Mouse (Mus musculus): ENCODE results near the gene Pxt1.

The Pxt1 gene

DNA sequence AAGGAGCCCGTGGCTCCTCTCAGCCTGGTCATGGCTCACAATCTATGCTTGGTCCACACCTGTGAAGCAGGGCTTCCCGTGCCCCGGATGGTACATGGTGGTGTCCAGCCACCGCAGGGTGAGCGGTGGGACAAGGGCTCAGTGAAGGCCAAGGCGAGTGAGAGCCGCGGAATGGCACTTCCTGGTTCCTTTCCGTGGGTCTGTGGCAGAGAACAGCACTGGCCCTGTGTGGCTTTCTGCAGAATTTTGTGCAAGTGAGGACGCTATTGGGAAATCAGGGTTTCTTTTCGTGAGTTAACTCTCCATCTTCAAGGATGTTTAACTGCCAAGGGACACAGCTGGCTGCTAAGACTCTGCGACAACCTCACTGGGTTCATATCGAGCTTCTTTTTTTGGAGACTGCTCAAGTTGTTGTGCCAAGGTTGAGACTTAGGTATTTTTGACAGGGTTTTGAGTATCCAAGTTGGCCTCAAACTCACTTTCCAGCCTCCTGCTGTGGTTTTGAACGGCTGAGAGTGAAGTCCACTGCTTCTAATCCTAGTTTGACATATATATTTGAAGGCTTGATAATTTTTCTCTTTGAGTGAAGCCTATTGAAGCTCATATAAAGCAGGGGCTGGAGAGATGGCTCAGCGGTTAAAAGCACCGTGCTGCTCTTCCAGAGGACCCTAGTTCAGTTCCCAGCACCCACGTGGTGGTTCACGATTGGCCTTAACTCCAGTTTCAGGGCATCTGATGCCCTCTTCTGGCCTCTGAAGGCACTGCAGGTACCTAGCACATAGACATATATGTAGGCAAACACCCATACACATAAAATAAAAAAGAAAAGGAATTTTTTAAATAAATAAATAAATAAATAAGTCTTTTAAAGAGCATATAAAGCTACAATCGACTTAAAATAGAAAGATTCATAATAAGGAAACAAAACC, 3.6 kb upstream of the Pxt1 start:
- DNase-seq (ENCODE audit: low read depth, low spot score), result no peak

DNA sequence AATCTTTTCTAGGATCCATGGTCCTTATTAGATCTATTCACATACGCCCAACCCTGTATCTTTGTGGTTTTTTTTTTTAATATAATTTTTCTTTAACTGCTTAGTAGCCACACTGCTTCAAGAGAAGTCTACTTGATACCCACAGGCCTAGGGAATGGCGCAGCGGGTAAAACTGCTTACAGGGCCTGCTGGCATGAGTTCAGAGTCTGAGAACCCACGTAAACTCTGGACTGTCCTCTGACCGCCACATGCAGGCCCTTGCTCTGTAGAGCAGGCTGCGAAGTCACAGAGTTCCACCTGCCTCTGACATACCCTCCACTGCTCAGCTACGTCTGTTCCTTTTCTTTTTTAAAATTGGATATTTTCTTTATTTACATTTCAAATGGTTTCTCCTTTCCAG, 841 bp upstream of the Pxt1 start:
- no peak for DNase-seq (ENCODE audit: low read depth, low spot score)

DNA sequence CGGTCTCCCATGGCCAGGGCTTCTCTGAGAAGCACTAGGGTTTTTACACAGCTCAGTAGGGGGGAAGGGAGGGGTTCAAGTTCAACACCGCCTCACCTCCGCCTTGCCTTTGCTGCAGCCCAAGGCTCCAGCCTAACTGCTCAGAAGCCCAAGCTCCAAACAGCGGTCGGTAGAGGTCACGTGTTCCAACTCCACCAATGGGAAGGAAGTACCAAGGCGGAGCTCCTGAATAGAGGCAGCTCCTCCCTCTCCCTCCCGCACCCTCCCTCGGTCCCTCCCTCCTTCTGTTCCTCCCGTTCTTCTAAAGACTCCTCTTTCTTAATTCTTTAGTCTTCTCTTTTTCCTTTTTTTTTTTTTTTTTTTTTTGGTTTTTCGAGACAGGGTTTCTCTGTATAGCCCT, 1.5 kb downstream of the Pxt1 start:
- no peak for DNase-seq (ENCODE audit: low read depth, low spot score)

DNA sequence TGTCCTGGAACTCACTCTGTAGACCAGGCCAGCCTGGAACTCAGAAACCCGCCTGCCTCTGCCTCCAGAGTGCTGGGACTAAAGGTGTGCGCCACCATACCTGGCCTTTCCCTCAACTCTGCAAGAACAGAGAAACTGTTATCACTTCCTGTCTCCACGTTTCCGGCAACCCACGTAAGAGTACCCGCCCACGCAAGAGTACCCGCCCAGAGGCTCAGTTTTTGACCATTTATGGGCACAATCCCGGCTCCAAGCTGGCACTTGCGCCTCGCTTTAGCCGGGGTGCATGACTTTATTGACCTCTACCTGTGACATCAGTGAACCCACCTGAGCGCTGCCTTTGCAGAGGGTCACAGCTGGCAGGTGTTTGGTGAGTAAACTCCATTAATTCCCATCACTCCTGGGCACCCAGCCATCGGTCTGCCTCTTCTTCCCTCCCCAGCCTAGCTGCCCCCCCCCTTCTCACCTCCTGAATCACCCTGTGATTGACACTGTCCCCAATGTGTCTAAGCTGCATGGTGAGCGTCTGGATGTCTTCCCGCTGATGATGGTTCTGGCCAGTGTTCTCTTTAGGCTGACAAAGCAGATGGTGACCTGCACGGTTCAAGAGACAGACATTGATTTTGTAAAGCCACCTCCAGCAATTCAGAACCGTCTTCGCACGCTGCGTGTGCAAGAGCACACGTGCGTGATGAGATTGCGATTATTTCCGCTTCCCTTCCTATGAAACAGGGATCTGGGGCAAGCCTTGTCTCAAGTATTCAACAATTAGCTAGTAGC, 2.7 kb downstream of the Pxt1 start:
- DNase-seq (ENCODE audit: low read depth, low spot score), result no peak

DNA sequence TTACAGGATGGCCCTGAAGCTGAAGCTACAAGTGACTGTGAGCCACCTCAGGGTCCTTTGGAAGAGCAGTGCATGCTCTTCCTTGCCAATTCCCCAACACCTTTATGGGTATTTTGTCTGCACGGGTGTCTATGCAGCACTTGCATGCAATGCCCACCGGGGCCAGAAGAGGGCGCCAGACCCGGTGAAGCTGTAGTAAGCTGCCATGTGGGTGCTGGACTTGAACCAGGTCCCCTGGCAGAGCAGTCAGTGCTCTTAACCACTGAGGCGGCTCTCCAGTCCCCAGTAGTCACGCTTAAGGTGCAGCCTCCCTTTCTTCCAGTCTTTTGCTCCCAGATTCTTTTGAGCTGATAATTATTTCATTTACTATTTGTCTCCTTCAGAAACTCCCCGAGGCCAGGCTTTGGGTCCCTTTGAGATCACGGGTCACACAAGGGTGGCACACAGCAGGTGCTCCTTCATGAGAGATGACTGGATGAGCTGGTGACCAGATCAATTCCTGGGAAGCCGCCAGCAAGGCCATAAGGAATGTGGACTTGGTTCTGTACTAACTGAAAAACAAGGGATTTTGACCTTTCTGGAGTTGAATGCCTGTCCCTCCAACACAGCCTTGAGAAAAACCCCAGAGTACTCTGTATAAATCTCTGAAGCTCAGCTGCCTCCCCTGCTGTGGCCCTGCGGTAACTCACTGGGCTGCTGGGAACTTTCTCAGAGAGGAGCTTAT, 6.9 kb downstream of the Pxt1 start:
- DNase-seq (ENCODE audit: low read depth, low spot score), result no peak

DNA sequence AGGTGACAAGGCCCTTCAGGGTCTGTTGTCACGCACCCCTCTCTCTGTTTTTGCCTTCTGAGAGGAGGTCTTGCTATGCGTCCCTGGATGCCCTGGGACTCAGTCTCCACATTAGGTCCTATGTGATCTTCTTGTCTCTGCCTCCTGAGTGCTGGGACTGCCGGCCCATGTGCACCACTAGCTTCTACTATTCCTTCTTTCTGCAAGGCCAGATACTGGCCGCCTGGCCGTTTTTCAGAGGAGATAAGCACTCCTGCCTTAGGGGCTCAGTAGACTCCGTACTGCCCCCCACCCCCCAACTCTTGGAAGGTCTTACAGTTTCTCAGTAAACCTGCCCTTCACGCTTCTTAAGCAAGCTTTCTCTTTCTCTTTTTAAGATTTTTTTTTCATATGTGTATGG, 7.5 kb downstream of the Pxt1 start:
- DNase-seq (ENCODE audit: low read depth, low spot score), result no peak

DNA sequence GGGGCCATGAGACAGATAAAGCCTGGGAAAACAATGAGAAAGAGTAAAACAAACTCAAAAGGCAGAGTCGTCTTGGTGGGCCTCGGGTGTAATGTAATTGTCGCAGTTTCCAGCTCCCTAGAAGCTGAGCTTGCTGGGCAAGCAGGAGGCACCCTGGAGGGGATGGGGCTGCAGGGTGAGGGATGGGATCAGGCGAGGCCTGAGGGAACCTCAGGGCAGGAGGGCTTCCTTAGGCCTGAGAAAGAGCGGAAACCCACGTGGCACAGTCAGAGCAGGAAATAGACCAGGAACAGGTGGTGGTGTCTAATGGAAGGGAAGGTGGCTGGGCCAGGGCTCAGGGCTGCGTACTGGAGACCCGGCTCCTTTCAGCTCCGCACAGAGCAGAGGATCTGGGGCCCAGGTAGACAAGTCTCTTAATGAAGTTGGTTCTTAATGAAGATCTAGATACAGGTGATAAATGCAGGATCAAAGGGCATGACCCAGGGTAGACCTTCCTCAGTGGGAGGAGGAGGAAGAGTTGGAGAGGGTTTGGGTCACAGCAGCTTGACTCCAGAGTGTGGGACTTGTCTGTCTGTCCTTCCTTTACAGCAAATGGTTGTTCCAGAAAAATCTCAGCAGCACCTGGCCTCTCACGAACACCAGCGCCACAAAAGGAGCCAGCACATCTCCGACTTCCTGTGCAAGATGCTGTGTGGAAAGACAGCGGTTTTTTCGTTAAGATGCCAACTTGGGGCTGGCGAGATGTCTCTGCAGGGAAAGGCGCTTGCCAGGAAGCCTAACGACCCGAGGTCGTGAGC, 9.3 kb downstream of the Pxt1 start:
- DNase-seq (ENCODE audit: low read depth, low spot score), result no peak

DNA sequence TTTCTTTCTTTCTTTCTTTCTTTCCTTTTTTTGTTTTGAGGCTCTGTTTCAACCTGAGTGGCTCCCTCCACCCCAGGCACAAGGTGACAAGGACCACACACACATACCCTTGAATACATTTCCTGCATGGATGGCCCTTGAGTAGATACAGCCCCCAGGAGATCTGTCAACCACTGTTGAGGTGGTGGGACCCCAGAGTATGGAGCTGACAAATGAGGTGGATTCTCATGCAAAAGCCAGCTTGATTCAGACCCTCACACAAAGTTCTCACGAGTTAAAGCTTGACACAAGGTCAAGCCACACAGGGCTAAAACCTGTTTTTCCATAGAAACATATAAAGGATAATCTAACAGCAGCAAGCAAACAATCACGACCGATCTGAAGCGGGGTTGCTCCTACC, 11.4 kb downstream of the Pxt1 start:
- DNase-seq (ENCODE audit: low read depth, low spot score), result no peak

DNA sequence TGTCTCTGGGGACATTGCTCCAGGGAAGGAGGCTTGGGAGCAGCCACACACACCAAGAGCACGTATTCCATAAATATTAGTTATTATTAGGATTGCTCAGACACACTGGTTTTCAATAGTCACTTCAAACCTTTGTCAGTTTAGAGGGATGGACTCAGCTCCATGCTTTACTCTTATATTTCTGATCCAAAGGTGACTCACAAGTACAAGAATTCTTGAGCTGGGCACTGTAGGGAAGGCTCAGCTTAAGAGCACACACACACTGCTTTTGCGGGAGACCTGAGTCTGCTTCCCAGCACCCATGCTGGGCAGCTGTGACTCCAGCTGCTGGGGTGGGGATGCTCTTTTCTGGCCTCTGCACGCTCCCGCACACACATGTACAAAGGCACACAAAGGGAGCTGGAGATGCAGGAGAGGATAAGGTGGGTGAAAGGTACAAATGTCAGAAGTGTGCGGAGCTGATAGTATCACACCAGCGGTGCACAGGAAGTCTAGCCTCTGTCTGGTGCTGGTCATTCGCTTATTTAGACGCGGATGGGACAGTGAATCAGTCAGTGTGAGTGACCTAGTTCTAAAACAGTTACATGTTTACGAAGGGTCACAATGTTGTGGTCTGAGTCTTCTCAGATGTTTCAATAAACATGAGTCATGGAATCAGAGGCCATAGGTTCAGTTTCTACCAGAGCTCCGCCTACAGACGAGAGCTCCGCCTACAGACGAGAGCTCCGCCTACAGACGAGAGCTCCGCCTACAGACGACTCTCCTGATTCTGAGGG, 12.0 kb downstream of the Pxt1 start:
- DNase-seq (ENCODE audit: low read depth, low spot score), result no peak

DNA sequence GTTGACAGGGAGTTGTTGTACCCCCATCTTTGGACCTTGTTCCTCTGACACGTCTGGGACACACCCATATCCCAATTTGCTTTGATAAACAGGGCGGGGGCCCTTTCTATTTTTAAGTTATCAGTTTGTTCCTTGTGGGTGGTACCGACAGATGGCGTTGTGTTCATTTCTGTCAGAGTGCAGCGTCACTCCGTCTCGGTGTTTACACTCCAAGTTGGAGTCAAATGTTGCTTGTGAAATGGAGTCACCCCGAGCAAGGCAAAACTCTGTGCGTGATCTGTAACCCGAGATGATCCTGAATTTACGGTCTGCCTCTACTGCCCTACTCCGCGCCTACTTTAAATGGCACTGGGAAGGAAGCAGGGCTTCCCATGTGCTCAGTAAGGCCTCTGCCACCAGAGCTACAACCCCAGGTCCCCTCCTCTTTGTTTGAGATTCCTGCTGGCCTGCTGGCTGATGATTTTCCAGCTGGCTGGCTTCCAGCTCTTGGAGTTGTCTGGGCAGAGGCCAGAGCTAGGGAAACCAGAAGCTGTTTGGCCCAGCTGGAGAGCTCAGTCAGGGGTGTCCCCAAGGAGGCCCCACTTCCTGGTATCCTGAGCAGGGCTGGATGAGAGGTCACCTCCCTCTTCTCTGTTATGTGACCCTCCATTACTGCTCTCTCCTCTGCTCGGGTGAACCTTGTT, 13.1 kb downstream of the Pxt1 start:
- peak; percentile 93 for DNase-seq (ENCODE audit: low read depth, low spot score)

DNA sequence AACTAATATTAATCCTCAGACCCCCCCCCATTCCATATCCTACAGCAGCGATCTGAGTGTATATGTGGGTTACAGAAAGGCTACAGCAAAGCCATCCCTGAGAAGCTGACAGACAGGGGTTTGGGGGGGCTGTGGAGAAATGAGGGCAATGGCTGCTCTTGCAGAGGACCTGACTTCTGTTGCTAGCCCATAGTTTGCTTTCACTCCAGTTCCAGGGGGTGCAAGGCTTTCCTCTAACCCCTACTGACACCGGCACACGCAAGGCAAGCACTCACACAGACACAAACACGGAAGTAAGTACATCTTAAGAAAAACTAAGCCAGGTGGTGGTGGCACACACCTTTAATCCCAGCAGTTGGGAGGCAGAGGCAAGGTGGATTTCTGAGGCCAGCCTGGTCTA, 14.3 kb downstream of the Pxt1 start:
- no peak for DNase-seq (ENCODE audit: low read depth, low spot score)

DNA sequence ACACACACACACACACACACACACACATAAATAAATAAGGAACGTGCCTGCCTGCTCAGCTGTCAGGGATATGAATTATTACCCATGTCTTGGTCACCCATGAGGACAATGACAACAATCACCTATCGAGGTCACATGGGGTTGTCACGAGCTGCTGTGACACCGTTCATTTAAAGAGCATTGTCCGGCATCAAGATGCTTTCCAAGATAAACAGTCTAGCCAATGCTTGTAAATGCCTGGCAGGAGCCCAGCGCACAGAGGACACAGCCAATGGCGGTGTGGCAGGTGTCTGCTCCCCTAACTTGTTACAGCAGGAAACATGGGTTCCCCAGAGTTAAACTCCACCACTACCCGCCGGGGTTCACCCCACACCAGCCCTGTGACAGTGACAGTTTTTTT, 15.6 kb downstream of the Pxt1 start:
- DNase-seq (ENCODE audit: low read depth, low spot score), result no peak

DNA sequence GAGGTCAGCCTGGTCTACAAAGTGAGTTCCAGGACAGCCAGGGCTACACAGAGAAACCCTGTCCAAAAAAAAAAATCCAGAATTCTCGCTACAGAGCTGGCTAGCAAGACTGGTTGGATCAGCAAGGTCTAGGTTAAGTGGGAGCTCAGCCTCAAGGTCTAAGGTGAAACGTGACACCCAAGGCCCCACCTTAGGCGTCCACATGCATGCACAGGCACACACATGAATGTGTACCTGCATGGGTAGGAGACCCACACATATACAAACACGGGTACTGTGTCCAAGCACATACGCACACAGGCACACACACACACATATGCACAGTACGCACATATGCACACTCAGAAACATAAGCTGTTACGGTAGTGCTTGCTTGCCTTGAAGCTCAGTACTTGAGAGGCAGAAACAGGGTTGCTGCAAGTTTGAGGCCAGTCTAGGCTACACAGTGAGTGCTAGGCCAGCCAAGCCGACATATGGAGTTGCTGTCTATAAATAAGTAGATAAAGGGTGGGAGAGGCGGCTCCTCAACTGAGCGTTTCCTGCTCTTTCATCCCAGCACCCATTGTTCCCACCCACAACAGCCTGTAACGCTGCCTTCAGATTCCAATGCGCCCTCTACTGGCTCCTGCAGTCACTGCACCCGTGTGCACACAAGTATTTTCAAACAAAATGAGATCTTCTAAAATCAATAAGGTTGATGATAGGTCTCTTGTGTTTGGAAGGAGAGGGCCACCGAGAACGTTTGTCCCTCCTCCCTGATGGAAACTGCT, 16.6 kb downstream of the Pxt1 start:
- DNase-seq (ENCODE audit: low read depth, low spot score), result no peak

DNA sequence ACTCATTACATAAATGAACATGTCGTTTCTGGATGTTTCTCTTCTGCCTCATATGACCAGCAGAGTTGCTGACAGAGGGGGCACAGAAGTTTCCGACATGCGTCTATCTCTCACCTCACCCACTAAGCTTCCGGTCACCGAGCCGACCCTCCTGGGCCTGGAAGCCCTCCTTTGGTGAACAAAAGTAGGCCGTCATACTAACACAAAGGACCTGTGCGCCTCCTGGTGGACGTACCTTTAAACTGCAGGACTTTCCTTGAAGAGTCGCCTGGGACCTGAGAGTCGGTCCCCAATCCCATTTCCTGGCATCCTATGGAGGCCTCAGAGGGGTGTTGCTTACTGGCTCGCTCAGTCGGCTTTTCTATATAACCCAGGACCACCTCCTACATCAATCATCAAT, 17.3 kb downstream of the Pxt1 start:
- peak; percentile 69 for DNase-seq (ENCODE audit: low read depth, low spot score)

DNA sequence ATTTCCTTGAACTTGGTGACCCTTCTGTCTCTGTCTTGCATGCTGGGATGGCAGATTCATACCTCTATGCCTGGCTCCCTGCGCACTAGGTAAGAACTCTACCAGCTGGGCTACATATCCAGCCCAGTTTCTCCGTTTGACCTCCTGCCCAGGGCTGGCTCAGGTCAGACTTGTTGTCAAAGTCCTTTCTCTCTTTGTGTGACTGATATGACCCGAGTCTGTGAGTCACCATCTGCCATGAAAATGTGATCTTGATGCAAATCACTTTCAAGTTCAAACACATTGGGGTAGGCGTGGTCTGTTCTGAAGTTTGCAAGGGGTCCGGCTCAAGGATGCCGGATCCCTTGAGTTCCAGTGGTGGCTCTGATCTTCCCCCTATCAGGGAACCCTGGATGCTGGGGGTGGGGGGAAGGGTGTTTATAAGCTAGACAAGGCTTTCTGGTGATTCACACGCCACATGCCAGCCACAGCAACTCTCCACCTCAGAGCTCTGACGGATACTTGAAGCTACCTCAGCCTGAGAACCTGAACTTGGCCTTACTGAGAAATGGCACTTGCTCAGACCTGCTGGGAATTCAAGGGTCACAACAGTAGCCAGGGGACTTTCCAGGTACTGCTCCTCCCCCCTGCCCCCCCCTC, 18.6 kb downstream of the Pxt1 start:
- no peak for DNase-seq (ENCODE audit: low read depth, low spot score)

DNA sequence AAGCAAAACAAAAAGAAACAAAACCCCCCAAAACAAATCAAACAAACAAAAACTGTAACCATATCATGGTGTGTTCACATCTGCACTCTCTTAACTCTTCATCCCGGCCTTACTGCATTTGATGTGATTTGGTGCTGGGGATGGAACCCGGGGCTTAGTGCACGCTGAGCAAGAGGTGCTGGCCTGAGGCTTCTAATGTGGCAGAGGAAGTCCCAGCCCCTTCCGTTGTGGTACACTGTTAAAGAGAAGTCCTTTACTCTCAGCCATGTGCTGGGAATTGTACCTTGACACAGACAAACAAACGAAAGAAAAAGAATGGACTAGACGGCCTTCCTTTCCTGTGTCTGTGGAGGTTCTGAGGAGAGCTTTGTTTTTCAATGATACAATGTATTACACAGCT, 21.5 kb downstream of the Pxt1 start:
- no peak for DNase-seq (ENCODE audit: low read depth, low spot score)

DNA sequence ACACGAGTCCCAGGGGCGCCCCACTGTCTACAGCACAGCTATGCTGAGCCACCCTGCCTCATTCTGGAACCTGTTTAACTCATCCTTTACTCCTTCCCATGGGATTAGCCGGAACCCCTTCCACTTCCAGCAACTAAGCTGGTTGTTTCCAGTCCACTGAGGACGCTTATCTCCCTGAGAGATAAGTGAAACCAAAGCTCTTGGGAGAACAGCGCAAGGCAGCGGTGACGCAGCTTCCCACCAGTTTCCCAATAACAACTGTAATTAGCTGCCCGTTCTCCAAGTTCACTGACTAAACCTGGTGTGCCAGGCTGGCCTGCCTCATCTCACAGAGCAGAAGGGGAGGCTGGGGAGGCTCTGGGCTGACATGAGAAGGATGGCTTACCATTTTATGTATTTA, 22.6 kb downstream of the Pxt1 start:
- DNase-seq (ENCODE audit: low read depth, low spot score), result no peak

DNA sequence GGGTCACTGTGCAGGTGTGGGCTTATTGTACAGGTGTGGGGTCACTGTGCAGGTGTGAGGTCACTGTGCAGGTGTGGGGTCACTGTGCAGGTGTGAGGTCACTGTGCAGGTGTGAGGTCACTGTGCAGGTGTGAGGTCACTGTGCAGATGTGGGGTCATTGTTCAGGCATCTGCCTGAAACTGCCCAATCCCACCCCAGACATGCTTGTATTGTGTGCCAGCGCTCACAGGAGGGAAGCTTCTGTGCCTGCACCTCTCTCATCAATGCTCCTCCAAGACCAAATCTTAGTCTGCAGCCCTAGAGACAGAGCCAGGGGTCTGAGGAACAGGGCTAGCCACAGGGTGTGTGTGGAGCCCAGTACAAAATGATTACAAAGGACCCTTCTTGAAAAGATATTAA, 27.1 kb downstream of the Pxt1 start:
- no peak for DNase-seq (ENCODE audit: low read depth, low spot score)

DNA sequence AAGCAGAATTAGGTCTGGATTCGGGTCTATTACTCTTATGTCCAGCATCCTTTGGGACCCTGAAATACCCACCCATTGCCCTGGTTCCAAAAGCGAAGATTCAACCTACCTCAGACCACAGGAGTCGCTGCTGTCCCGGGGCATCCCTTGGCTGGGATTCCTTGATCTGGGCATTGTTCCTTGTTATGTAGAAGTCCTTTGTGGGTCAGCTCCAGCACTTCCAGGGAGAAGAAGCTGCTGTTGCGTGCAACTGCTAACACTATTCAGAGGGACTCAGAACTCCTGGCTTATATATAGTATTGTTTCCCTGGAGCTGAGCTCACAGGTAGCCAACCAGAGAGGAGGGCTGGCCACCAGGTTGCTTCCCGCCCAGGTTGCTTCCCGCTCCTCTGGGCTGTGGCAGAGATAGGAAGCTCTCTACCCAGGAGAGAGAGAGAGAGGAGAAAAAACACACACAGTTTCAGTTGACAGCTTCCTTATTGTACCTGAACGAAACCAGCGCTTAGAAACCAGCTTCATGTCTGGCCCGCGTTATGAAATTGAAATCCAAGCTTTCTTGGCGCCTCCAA, 28.5 kb downstream of the Pxt1 start, which contains the start of gene 4930539E08Rik:
Gene 4930539E08Rik, minus strand, starts transcription at position 265 of the 569 bp plus-strand sequence.
- DNase-seq (ENCODE audit: low read depth, low spot score), result no peak
